Mouse (Mus musculus) urinary bladder, postnatal 0 days (tissue): ENCODE data around the gene Lxn. TPM values are rescaled to one million over a fixed set of nuclear protein-coding genes. Genes with fewer than 3 reads are reported as not detected.

Source experiments
- polyA plus RNA-seq: library from polyadenylated mRNA; unstranded; fragments of >200 nt; fragmentation: Nextera tagmentation; extraction: Ambion mirVana; gene quantifications from 2 replicates; pipeline ENCODE4 v1.2.1, GENCODE M21; 2015

Lxn gene
- 60.4 and 61.9 TPM in 2 replicates for polyA plus RNA-seq

DNA sequence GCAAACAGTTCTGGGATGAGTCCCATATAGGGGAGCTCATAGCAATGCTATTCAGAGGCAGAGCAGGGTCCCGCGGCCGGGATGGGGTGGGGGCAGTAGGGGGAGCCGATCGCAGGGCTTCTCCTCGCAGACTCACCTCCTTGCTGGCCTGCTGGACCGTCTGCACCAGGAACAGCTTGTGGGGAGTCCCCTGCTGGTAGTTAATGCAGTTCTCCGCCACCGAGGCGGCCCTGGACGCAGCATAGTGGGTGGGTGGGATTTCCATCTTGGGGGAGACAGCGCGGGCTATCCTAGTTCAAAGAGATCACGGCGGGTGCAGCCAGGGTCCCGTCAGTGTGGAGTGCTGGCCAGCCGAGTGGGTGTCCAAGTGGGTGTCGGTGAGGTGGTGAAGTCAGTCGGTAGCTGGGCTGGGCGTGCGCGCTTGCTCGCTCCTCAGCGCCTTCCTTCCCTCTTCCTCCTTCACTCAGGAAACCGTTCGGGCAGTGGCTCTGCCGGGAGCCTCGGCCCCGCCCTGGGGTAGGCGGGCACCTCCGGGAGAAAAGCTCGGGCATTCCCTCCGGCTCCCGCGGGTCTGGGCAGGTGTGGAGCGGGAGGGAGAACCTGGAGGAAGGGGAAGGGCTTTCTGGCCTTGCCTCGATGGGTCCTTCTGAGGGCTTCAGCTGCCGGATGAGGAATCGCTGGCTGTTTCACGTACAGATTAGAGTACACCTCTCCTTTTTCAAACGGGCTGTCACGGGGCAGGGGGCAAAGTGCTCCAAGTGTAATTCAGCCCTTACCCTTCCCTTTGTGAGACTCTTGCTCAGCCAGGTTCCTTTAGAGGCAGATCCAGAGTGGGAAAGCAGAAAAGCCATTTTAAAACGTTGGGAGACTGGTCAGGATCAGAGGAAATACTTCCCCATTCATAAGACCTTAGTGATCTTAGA lies at the start of gene Lxn:
TSS of gene Lxn (minus strand) at position 477 of the 923 bp plus-strand sequence.

DNA sequence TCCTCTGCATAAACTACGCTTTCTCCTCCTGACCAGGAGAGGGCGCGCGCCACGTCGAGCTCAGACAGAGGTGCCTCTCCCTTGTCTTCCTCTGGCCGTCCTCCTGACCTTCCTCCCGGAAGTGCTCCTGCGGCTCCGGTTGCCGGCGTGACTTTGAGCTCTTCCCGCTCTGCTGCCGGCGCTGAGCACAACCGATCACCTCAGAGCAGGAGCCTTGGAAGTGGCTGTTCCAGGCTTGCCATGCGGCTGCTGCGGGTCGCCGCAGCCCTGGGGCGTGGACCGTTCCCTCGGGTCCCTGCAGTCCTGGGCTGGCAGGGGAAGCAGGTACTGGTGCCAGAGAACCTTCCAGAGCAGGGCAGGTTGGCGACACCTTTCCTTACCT lies 33.7 kb downstream of the Lxn start, which contains the start of gene Gfm1:
TSS of gene Gfm1 (plus strand) at position 98 of the 382 bp plus-strand sequence.

Other genes with a start within 250 kb of the Lxn start
- gene Mlf1, start 89.8 kb downstream of the Lxn start, polyA plus RNA-seq = 3.3 and 6.2 TPM in 2 replicates
- gene Gm17402, start 88.8 kb downstream of the Lxn start, polyA plus RNA-seq = not detected in 2 replicates
- 26.0 and 29.8 TPM in 2 replicates for gene Gfm1, start 33.8 kb downstream of the Lxn start, polyA plus RNA-seq
- gene Rarres1, start 51.6 kb upstream of the Lxn start, polyA plus RNA-seq = 4.5 and 5.5 TPM in 2 replicates
- gene Mfsd1, start 118.8 kb upstream of the Lxn start, polyA plus RNA-seq = 33.1 and 35.2 TPM in 2 replicates